16 mouse cellular contexts compared by ENCODE assay signal in genomic region chr2:59467085-59467484, GRCm38 (mm10). TPM values are rescaled to one million over a fixed set of nuclear protein-coding genes. Genes with fewer than 3 reads are reported as not detected.
"Had no signal": no experiment of that assay in that cellular context is flagged by ENCODE, and none has a peak within 500 bp of the region (broad histone marks: within the 10 kb centered on the region; RNA-seq: fewer than 3 reads in every experiment).

No protein-coding gene starts in this region.

- H3K36me3 ChIP-seq: liver, embryonic 13.5 days; lung, embryonic 15.5 days; neural tube, embryonic 12.5 days; stomach, embryonic 15.5 days had no signal

- H3K4me3 ChIP-seq: left cerebral cortex, adult 2 months; liver, embryonic 13.5 days; lung, embryonic 15.5 days; megakaryocyte, embryonic 14.5 days; myocyte; neural tube, embryonic 12.5 days; stomach, embryonic 15.5 days had no signal

- ATAC-seq: liver, postnatal 0 days had no signal

- H3K9ac ChIP-seq: liver, embryonic 13.5 days; liver, postnatal 0 days; lung, embryonic 15.5 days; neural tube, embryonic 12.5 days; stomach, embryonic 15.5 days had no signal

- H3K4me1 ChIP-seq: liver, embryonic 13.5 days; megakaryocyte, embryonic 14.5 days; neural tube, embryonic 12.5 days had no signal

- H3K9me3 ChIP-seq: liver, embryonic 13.5 days; lung, embryonic 15.5 days; megakaryocyte, embryonic 14.5 days; neural tube, embryonic 12.5 days; stomach, embryonic 15.5 days had no signal

- H3K4me2 ChIP-seq: liver, embryonic 13.5 days; lung, embryonic 15.5 days; neural tube, embryonic 12.5 days; stomach, embryonic 15.5 days had no signal

- DNase-seq: kidney, adult 2 months; liver; liver, embryonic 13.5 days; liver, postnatal 0 days; lung, postnatal 14 days; midbrain, embryonic 14.5 days; right cerebral cortex, postnatal 4 days; spleen, adult 18-20 months; thymus, postnatal 36 days had no signal

- H3K27ac ChIP-seq: left cerebral cortex, adult 2 months; liver, embryonic 13.5 days; lung, embryonic 15.5 days; macrophage; neural tube, embryonic 12.5 days; stomach, embryonic 15.5 days had no signal

- H3K27me3 ChIP-seq: liver, embryonic 13.5 days; lung, embryonic 15.5 days; neural tube, embryonic 12.5 days; stomach, embryonic 15.5 days had no signal

RNA-seq across cellular contexts. Expression of gene Dapl1, which starts 17.4 kb away (rescaled TPM):
- polyA plus RNA-seq: liver, postnatal 0 days; macrophage; myocyte; neural tube, embryonic 12.5 days had no signal
